Mouse (Mus musculus): ENCODE data around the gene Arhgap40. TPM values are rescaled to one million over a fixed set of nuclear protein-coding genes. Genes with fewer than 3 reads are reported as not detected.
A peak's percentile ranks its signal among the peaks of the same experiment; 100 is the strongest.

The Arhgap40 gene
- polyA plus RNA-seq, 1 experiment from 2014 or later = 0.11 TPM

- H3K9me3 ChIP-seq (ENCODE audit: control insufficient read depth, low read length) = no peaks in the 10 kb centered on the region
- no peak overlapping the region for H3K4me2 ChIP-seq (ENCODE audit: low read length)
- no peak overlapping the region for H3K27ac ChIP-seq (ENCODE audit: low read depth)
- DNase-seq (ENCODE audit: low spot score) (no peak), ATAC-seq (replicated peaks; ENCODE audit: low FRiP score, low TSS enrichment, low read depth) (no peak)
- no peaks in the 10 kb centered on the region for H3K27me3 ChIP-seq (replicated peaks; ENCODE audit: control insufficient read depth, insufficient read depth, low read length)
- no peak overlapping the region for H3K4me3 ChIP-seq (ENCODE audit: low read depth, low read length)
- 74% methylated on average over 8 of the region's 8 CpGs for WGBS
- H3K36me3 ChIP-seq (ENCODE audit: control insufficient read depth, insufficient read depth, low read length) = no peaks in the 10 kb centered on the region
- H3K9ac ChIP-seq (ENCODE audit: low read length) = no peak overlapping the region
- no peaks in the 10 kb centered on the region for H3K4me1 ChIP-seq (replicated peaks; ENCODE audit: control insufficient read depth, insufficient read depth, low read length)
Observed at GRCm38 (mm10) chr2:158534559-158534958, 22.0 kb downstream of the Arhgap40 start.

GRCm38 (mm10) chr2:158539433-158540305, 27.1 kb downstream of the Arhgap40 start:
- 54% methylated on average over 24 of the region's 24 CpGs for WGBS
- no peak for ATAC-seq (replicated peaks; ENCODE audit: low FRiP score, low TSS enrichment, low read depth)
- no peak overlapping the region for H3K9ac ChIP-seq (ENCODE audit: low read length)
- H3K4me2 ChIP-seq (ENCODE audit: low read length) = peak overlapping the region; percentile 32
- no peaks in the 10 kb centered on the region for H3K27me3 ChIP-seq (replicated peaks; ENCODE audit: control insufficient read depth, insufficient read depth, low read length)
- no peaks in the 10 kb centered on the region for H3K9me3 ChIP-seq (ENCODE audit: control insufficient read depth, low read length)
- DNase-seq (ENCODE audit: low spot score) = no peak
- H3K4me1 ChIP-seq (replicated peaks; ENCODE audit: control insufficient read depth, insufficient read depth, low read length) = no peaks in the 10 kb centered on the region
- no peak overlapping the region for H3K4me3 ChIP-seq (ENCODE audit: low read depth, low read length)
- no peaks in the 10 kb centered on the region for H3K36me3 ChIP-seq (ENCODE audit: control insufficient read depth, insufficient read depth, low read length)
- no peak overlapping the region for H3K27ac ChIP-seq (ENCODE audit: low read depth)

GRCm38 (mm10) chr2:158541286-158541685, 28.7 kb downstream of the Arhgap40 start:
- H3K27me3 ChIP-seq (replicated peaks; ENCODE audit: control insufficient read depth, insufficient read depth, low read length) = no peaks in the 10 kb centered on the region
- WGBS = 35% methylated on average over 4 of the region's 4 CpGs
- H3K4me3 ChIP-seq (ENCODE audit: low read depth, low read length) = no peak overlapping the region
- no peak overlapping the region for H3K9ac ChIP-seq (ENCODE audit: low read length)
- ATAC-seq (replicated peaks; ENCODE audit: low FRiP score, low TSS enrichment, low read depth) = no peak
- no peak for DNase-seq (ENCODE audit: low spot score)
- H3K4me1 ChIP-seq (replicated peaks; ENCODE audit: control insufficient read depth, insufficient read depth, low read length) = no peaks in the 10 kb centered on the region
- H3K36me3 ChIP-seq (ENCODE audit: control insufficient read depth, insufficient read depth, low read length) = no peaks in the 10 kb centered on the region
- H3K27ac ChIP-seq (ENCODE audit: low read depth) = no peak overlapping the region
- no peak overlapping the region for H3K4me2 ChIP-seq (ENCODE audit: low read length)
- H3K9me3 ChIP-seq (ENCODE audit: control insufficient read depth, low read length) = no peaks in the 10 kb centered on the region

- no peak for ATAC-seq (replicated peaks; ENCODE audit: low FRiP score, low TSS enrichment, low read depth)
- Histone ChIP-seq H3K9ac (ENCODE audit: low read length) (no peak overlapping the region), H3K27me3 (replicated peaks; ENCODE audit: control insufficient read depth, insufficient read depth, low read length) (0 out of 2 replicates have a peak, but pooled peaks cover 2% of the 10 kb centered on the region), H3K4me1 (replicated peaks; ENCODE audit: control insufficient read depth, insufficient read depth, low read length) (no peaks in the 10 kb centered on the region), H3K27ac (ENCODE audit: low read depth) (no peak overlapping the region), H3K36me3 (ENCODE audit: control insufficient read depth, insufficient read depth, low read length) (no peaks in the 10 kb centered on the region), H3K4me2 (ENCODE audit: low read length) (no peak overlapping the region), H3K9me3 (ENCODE audit: control insufficient read depth, low read length) (no peaks in the 10 kb centered on the region), H3K4me3 (ENCODE audit: low read depth, low read length) (no peak overlapping the region)
- DNase-seq (ENCODE audit: low spot score) = no peak
- 58% methylated on average over 2 of the region's 2 CpGs for WGBS
Observed at GRCm38 (mm10) chr2:158545266-158545665, 32.7 kb downstream of the Arhgap40 start.

GRCm38 (mm10) chr2:158546751-158547150, 34.2 kb downstream of the Arhgap40 start:
- Histone ChIP-seq H3K4me3 (ENCODE audit: low read depth, low read length) (no peak overlapping the region), H3K27ac (ENCODE audit: low read depth) (no peak overlapping the region), H3K27me3 (replicated peaks; ENCODE audit: control insufficient read depth, insufficient read depth, low read length) (0 out of 2 replicates have a peak, but pooled peaks cover 2% of the 10 kb centered on the region), H3K4me2 (ENCODE audit: low read length) (peak overlapping the region; percentile 5; the same call in 1 of the 2 replicates), H3K36me3 (ENCODE audit: control insufficient read depth, insufficient read depth, low read length) (no peaks in the 10 kb centered on the region), H3K9me3 (ENCODE audit: control insufficient read depth, low read length) (no peaks in the 10 kb centered on the region), H3K9ac (ENCODE audit: low read length) (no peak overlapping the region), H3K4me1 (replicated peaks; ENCODE audit: control insufficient read depth, insufficient read depth, low read length) (no peaks in the 10 kb centered on the region)
- ATAC-seq (replicated peaks; ENCODE audit: low FRiP score, low TSS enrichment, low read depth) = no peak; the same call in 1 of the 2 replicates
- WGBS = 6% methylated on average over 17 of the region's 17 CpGs
- DNase-seq (ENCODE audit: low spot score) = peak; percentile 90

- Histone ChIP-seq H3K4me1 (replicated peaks; ENCODE audit: control insufficient read depth, insufficient read depth, low read length) (no peaks in the 10 kb centered on the region), H3K4me3 (ENCODE audit: low read depth, low read length) (no peak overlapping the region), H3K4me2 (ENCODE audit: low read length) (no peak overlapping the region), H3K27me3 (replicated peaks; ENCODE audit: control insufficient read depth, insufficient read depth, low read length) (peaks cover 23% of the 10 kb centered on the region), H3K36me3 (ENCODE audit: control insufficient read depth, insufficient read depth, low read length) (no peaks in the 10 kb centered on the region), H3K9ac (ENCODE audit: low read length) (no peak overlapping the region), H3K9me3 (ENCODE audit: control insufficient read depth, low read length) (no peaks in the 10 kb centered on the region), H3K27ac (ENCODE audit: low read depth) (no peak overlapping the region)
- 6% methylated on average over 3 of the region's 3 CpGs for WGBS
- DNase-seq (ENCODE audit: low spot score) (peak; percentile 90), ATAC-seq (replicated peaks; ENCODE audit: low FRiP score, low TSS enrichment, low read depth) (no peak)
Observed at GRCm38 (mm10) chr2:158550067-158550466, 37.5 kb downstream of the Arhgap40 start.

- 12% methylated on average over 10 of the region's 10 CpGs for WGBS
- no peak for DNase-seq (ENCODE audit: low spot score)
Observed at GRCm38 (mm10) chr2:158554366-158554765, 41.8 kb downstream of the Arhgap40 start.

GRCm38 (mm10) chr2:158555252-158555651, 42.7 kb downstream of the Arhgap40 start:
- no peak overlapping the region for H3K27ac ChIP-seq (ENCODE audit: low read depth)
- WGBS = 3% methylated on average over 7 of the region's 7 CpGs
- H3K4me1 ChIP-seq (replicated peaks; ENCODE audit: control insufficient read depth, insufficient read depth, low read length) = no peaks in the 10 kb centered on the region; the same call in 1 of the 2 replicates
- H3K36me3 ChIP-seq (ENCODE audit: control insufficient read depth, insufficient read depth, low read length) = no peaks in the 10 kb centered on the region
- 0 out of 2 replicates have a peak, but pooled peaks cover 4% of the 10 kb centered on the region for H3K9me3 ChIP-seq (ENCODE audit: control insufficient read depth, low read length)
- DNase-seq (ENCODE audit: low spot score) (no peak), ATAC-seq (replicated peaks; ENCODE audit: low FRiP score, low TSS enrichment, low read depth) (no peak)
- H3K4me3 ChIP-seq (ENCODE audit: low read depth, low read length) = no peak overlapping the region
- H3K27me3 ChIP-seq (replicated peaks; ENCODE audit: control insufficient read depth, insufficient read depth, low read length) = peaks cover 29% of the 10 kb centered on the region
- no peak overlapping the region for H3K9ac ChIP-seq (ENCODE audit: low read length)
- peak overlapping the region; percentile 13; the same call in 1 of the 2 replicates for H3K4me2 ChIP-seq (ENCODE audit: low read length)

More at GRCm38 (mm10) chr2:158554366-158554765, 41.8 kb downstream of the Arhgap40 start:
- 0 out of 2 replicates have a peak, but pooled peaks cover 4% of the 10 kb centered on the region for H3K9me3 ChIP-seq (ENCODE audit: control insufficient read depth, low read length)
- no peaks in the 10 kb centered on the region; the same call in 1 of the 2 replicates for H3K4me1 ChIP-seq (replicated peaks; ENCODE audit: control insufficient read depth, insufficient read depth, low read length)
- H3K36me3 ChIP-seq (ENCODE audit: control insufficient read depth, insufficient read depth, low read length) = no peaks in the 10 kb centered on the region
- no peak overlapping the region for H3K4me2 ChIP-seq (ENCODE audit: low read length)
- H3K4me3 ChIP-seq (ENCODE audit: low read depth, low read length) = no peak overlapping the region
- no peak for ATAC-seq (replicated peaks; ENCODE audit: low FRiP score, low TSS enrichment, low read depth)
- H3K27ac ChIP-seq (ENCODE audit: low read depth) = no peak overlapping the region
- H3K27me3 ChIP-seq (replicated peaks; ENCODE audit: control insufficient read depth, insufficient read depth, low read length) = peaks cover 29% of the 10 kb centered on the region
- H3K9ac ChIP-seq (ENCODE audit: low read length) = no peak overlapping the region
